Mouse (Mus musculus): ENCODE results near the gene Rrp1b.
"Not testable (repeated sequence)": the region's sequence is repeated elsewhere in the genome, so short reads cannot be mapped to it uniquely, and the experiment has no call there.

Rrp1b gene

DNA sequence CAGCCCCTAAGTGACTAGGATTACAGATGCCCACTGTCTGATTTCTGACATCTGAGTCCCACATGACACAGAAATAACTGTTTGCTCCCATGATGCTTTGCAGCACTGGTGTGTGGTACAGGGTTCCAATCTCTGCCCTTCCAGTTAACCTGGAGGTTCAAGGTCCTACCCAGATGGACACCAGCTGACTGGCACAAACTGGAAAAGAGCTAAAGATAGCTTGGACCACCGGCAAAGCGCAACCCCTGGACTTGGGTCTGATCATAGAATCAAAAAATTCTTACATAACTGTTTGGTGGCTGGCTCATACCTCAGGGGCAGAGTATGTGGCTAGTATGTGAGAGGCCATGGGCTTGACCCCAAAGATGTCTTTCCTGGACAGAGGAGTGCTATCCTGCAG, 47.5 kb downstream of the Rrp1b start:
- DNase-seq (ENCODE audit: inconsistent age in 2 of 2, low spot score in 1 of 2), result no peak

DNA sequence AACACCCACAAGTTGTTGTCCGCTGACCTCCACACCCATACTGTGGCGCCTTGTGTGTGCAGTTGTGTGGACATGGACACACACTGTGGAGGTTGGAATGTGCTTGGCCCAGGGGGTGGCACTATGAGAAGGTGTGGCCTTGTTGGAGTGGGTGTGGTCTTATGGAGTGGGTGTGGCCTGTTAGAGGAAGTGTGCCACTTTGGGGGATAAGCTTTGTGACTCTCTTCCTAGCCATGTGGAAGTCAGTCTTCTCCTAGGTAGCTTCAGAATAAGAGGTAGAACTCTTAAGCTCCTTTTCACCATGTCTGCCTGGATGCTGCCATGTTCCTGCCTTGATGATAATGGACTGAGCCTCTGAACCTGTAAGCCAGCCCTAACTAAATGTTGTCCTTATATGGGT, 51.2 kb downstream of the Rrp1b start:
- no peak for DNase-seq (ENCODE audit: inconsistent age in 2 of 2, low spot score in 1 of 2)

- no peak for DNase-seq (ENCODE audit: inconsistent age in 2 of 2, low spot score in 1 of 2)
These were observed 55.1 kb downstream of the Rrp1b start for GRCm38 (mm10) chr17:32091032-32091363.

DNA sequence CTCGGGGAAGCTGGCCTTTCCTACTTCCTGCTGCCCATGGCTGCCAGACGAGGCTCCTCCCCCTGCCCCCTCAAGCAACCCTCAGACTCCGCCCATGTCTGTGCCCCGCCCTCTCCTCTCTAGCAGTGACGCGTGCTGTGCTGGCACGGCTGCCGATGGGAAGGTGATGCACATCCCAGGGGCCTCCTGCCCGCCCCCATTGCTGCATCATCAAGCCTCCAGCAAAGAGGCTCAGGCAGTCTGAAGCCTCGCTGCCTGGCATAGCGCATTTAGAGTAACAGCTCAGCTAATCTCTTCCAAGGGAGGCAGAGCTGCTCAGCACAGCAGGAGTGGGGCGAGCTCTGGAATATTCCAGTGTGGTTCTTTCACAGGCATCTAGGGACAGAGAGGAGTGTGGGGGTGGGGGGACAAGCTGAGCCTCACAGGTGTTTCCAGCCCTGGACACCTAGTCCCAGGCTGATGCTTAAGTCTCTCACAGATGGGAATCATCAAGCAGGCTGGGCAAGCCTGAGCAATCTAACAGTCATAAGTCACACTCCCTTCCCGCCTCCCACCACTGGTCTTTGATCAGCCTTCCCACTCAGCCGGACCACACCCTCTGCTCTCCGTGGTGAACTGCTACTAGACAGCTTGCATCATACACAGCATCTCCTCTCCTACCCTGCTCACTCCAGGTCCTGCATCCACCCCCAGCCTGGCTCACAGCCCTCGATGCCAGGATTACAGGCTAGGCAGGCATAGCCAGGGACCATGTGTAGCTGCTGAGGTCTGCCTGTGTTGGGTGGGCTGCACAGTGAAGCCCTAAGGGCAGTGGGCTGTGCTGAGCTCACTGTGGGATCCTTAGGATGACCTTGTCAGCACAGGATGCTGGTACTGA, 55.7 kb downstream of the Rrp1b start:
- DNase-seq (ENCODE audit: inconsistent age in 2 of 2, low spot score in 1 of 2), result peak; percentile 88 to 93

DNA sequence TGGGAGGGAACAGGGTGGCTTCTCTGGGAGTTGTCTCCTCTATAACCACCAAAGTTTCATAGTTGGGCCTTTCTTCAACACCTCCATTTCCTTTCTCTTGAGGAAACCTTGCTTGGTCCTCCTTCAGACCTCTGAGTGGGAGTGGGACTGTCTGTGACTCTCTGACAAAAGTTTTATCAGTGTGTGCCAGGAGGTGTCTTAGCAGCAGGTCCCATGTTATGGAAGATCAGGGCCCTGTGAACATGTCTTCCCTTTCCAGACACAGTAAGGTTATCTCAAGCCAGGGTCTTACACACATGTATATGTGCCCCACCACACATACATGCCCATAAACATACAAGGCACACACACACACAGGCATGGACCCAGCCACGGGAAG, 56.3 kb downstream of the Rrp1b start:
- DNase-seq (ENCODE audit: inconsistent age in 2 of 2, low spot score in 1 of 2), result no peak

DNA sequence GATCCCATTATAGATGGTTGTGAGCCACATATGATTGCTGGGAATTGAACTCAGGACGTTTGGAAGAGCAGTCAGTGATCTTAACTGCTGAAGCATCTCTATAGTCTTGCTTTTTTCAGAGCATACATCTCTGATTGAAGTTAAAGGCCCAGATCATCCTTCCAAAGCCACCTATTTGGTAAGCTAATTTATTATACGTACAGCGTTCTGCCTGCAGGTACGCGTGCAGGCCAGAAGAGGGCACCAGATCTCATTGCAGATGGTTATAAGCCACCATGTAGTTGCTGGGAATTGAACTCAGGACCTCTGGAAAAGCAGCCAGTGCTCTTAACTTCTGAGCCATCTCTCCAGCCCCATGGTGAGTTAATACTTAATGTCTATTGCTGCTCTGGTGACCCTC, 57.0 kb downstream of the Rrp1b start:
- DNase-seq (ENCODE audit: inconsistent age in 2 of 2, low spot score in 1 of 2), result no peak

DNA sequence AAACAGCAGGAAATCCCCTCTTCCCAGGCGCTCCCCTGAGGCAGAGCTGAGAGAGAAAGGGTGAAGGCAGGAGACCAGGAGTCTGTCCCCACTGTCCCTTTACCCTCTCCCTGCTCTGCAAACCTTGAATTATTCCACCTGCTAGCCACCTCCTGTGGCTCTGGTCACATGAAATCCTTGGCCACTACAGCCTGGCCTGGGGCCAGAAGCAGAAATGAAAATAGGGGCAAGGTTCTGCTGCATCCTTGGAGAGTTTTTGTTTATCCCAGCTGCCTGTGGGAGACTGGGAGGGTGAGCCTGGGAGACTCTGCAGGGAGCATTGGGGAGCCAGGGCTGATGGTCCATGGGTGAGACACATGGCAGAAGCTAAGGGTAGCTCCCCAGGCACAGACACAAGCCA, 61.8 kb downstream of the Rrp1b start:
- DNase-seq (ENCODE audit: inconsistent age in 2 of 2, low spot score in 1 of 2), result peak; percentile 48 to 84

- not testable (repeated sequence) for DNase-seq (ENCODE audit: inconsistent age in 2 of 2, low spot score in 1 of 2)
These were observed 63.0 kb downstream of the Rrp1b start for GRCm38 (mm10) chr17:32098905-32099304.

GRCm38 (mm10) chr17:32099574-32099942, 63.7 kb downstream of the Rrp1b start:
- peak in 1 of 2 experiments; percentile 24 for DNase-seq (ENCODE audit: inconsistent age in 2 of 2, low spot score in 1 of 2)

GRCm38 (mm10) chr17:32099943-32100586, 64.2 kb downstream of the Rrp1b start:
- peak; percentile 88 to 93 for DNase-seq (ENCODE audit: inconsistent age in 2 of 2, low spot score in 1 of 2)

DNA sequence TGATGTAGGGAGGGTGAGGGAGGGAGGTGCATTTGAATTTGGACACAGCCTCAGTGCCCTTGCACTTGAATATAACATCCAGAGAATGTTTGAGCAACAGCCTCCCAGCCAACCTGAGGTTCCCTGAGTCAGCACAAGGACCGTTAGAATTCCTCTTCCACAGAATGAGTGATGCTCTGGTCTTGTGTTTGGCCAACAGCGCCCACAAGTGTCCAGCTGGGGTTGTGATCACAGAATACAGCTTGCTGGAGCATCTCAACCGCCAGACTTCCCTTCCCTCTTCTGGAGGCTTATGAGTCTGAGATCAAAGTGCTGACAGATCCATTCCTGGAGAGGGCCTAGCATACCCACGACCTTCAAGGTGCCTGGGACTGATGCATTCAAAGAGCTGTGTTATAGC, 67.2 kb downstream of the Rrp1b start:
- peak; percentile 66 to 85 for DNase-seq (ENCODE audit: inconsistent age in 2 of 2, low spot score in 1 of 2)

DNA sequence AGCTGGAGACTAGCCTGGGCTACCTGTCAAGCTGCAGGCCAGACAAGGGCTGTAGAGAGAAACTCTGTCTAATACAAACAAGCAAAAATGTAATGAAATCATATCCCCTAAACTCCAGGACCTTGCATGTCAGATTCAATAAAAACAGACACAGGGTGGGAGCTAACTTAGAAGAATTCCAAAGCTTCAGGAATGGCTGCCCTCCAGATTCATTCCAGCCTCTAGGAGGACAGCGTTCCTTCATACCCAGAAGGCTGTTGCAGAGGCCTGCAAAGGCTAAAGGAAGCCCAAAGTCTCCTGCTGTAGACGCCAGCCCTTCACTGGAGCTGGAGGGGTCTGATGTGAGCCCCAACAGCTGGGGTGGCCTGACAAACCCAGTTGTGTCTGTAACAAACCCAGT, 70.5 kb downstream of the Rrp1b start:
- peak in 1 of 2 experiments; percentile 27 for DNase-seq (ENCODE audit: inconsistent age in 2 of 2, low spot score in 1 of 2)

GRCm38 (mm10) chr17:32107877-32108276, 72.0 kb downstream of the Rrp1b start:
- no peak for DNase-seq (ENCODE audit: inconsistent age in 2 of 2, low spot score in 1 of 2)

- DNase-seq (ENCODE audit: inconsistent age in 2 of 2, low spot score in 1 of 2), result peak; percentile 69 to 92
These were observed 72.6 kb downstream of the Rrp1b start for GRCm38 (mm10) chr17:32108320-32109011.

- DNase-seq (ENCODE audit: inconsistent age in 2 of 2, low spot score in 1 of 2), result peak; percentile 59 to 78
These were observed 73.5 kb downstream of the Rrp1b start for GRCm38 (mm10) chr17:32109201-32109940.

DNA sequence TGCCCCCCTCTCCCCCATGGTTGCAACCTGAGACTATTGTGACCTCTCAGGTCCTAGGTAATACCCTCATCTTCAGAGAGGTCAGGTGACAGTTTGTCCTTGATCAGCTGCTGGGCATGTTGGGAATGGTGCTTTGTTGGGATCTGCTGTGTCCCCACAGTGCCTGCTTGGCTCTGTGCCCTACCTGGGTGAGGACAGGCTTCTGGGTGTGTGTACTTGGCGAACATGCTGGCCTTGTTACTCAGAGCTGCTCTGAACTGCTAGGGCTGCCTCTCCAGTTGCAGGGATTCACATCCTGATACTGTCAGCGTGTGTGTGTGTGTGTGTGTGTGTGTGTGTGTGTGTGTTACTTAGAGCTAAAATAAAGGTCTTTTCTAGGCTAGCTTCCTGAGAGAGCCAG, 74.5 kb downstream of the Rrp1b start:
- peak; percentile 90 to 94 for DNase-seq (ENCODE audit: inconsistent age in 2 of 2, low spot score in 1 of 2)

GRCm38 (mm10) chr17:32110980-32111780, 75.3 kb downstream of the Rrp1b start:
- peak in 1 of 2 experiments; percentile 77 for DNase-seq (ENCODE audit: inconsistent age in 2 of 2, low spot score in 1 of 2)

Measured in adrenal gland, adult (tissue).